Mouse (Mus musculus): ENCODE results near the gene Pcgf5. TPM values are rescaled to one million over a fixed set of nuclear protein-coding genes. Genes with fewer than 3 reads are reported as not detected.

Pcgf5 gene
- polyA plus RNA-seq, 1 experiment from 2014 or later, result 9.4 TPM

DNA sequence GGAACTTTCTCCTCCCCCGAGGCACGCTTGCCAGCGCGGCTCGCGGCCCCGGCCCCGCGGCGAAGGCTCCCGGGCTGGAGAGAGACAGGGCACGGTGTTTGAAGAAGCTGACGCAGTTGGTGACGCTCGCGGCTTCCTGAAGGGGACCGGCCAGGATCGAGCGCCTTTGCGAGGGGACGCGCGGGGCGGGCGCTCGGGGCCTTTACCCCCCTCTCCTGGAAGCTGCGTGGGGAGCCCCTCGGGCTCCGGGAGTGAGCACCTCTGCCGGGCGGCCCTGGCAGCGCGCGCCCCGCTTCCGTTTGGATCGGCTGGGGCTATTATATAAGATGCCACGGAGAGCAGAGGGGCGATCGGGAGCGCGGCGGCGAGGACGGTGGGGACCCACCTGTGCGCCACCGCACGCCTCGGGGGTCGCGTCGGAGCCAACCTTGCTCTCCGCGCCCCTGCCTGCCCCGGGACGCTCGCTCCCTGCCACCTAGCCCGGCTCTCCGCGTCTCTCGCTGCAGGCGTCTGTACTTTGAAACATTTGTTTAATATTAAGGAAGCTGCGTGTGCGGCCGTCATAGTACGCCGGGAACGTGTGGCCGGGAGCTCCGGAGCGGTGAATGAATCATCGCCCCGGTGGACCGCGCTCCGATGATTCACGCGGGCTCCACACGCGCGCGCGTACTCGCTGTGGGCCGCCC lies 835 bp downstream of the Pcgf5 start:
- H3K4me1 ChIP-seq (ENCODE audit: control insufficient read depth, insufficient read depth, low read length), result 0 out of 2 replicates have a peak, but pooled peaks cover 3% of the 10 kb centered on the region
- peak overlapping the region; percentile 73 for H3K4me3 ChIP-seq (ENCODE audit: low read depth, low read length)
- peak; percentile 67 for DNase-seq (ENCODE audit: low spot score)
- peaks cover 39% of the 10 kb centered on the region for H3K27me3 ChIP-seq (ENCODE audit: control insufficient read depth, insufficient read depth, low read length)
- peak overlapping the region; percentile 100 for H3K4me2 ChIP-seq (ENCODE audit: low read depth)
- H3K9me3 ChIP-seq (ENCODE audit: control insufficient read depth, low read length), result no peaks in the 10 kb centered on the region
- H3K27ac ChIP-seq (ENCODE audit: low read depth, low read length), result no peak overlapping the region
- no peaks in the 10 kb centered on the region for H3K36me3 ChIP-seq (ENCODE audit: control insufficient read depth, insufficient read depth, low read length)
- under 1% methylated on average over 59 of the region's 85 CpGs for WGBS
- ATAC-seq (ENCODE audit: insufficient read depth, low FRiP score, low TSS enrichment), result peak; percentile 74
- H3K9ac ChIP-seq (ENCODE audit: low read length), result peak overlapping the region; percentile 45

DNA sequence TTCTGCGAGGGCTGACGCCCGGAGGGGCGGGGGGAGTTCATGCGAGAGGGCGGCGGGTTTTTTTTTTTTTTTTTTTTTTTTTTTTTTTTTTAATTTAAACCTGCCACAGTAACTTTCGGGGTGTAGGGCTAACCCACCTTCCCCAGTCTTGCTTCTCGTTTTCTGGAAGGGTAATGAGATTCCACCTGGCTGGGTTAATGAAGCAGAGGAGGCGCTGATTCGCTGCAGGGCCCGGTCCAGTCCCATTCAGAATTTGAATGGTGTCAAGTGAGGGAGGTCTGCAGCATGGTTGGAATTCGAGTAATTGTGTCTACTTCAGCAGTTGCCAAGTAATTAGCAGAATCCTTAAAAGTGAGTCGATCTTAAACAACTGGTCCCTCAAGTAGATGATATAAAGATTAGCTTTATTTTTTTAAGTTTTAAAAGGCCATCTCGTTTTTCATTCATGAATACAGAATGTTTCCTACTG lies 1.4 kb downstream of the Pcgf5 start:
- peak overlapping the region; percentile 100 for H3K4me2 ChIP-seq (ENCODE audit: low read depth)
- DNase-seq (ENCODE audit: low spot score), result no peak
- peak overlapping the region; percentile 73 for H3K4me3 ChIP-seq (ENCODE audit: low read depth, low read length)
- H3K4me1 ChIP-seq (ENCODE audit: control insufficient read depth, insufficient read depth, low read length), result 0 out of 2 replicates have a peak, but pooled peaks cover 3% of the 10 kb centered on the region
- H3K9me3 ChIP-seq (ENCODE audit: control insufficient read depth, low read length), result no peaks in the 10 kb centered on the region
- no peak for ATAC-seq (ENCODE audit: insufficient read depth, low FRiP score, low TSS enrichment)
- peaks cover 39% of the 10 kb centered on the region for H3K27me3 ChIP-seq (ENCODE audit: control insufficient read depth, insufficient read depth, low read length)
- no peak overlapping the region for H3K27ac ChIP-seq (ENCODE audit: low read depth, low read length)
- 4% methylated on average over 14 of the region's 15 CpGs for whole genome bisulfite sequencing
- H3K36me3 ChIP-seq (ENCODE audit: control insufficient read depth, insufficient read depth, low read length), result no peaks in the 10 kb centered on the region
- H3K9ac ChIP-seq (ENCODE audit: low read length), result no peak overlapping the region

DNA sequence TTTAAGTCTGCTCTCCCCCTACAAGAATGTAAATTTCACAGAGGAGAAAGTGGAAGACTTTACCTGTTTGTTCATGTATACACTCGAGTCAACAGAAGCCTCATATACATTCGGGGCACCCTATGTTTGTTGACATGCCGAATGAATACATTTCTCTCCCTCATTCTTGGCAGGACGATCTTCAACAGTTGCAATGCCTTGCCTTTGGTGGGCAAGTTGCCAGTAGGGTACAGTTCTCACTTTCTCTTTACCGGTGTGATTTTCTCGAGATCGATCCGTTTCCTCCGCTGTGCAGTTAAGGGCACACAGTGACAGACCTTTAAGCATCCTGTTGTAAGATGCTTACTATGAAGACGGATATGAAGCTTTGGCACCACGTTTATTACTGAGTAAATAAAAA lies 2.1 kb downstream of the Pcgf5 start:
- whole genome bisulfite sequencing, result 81% methylated on average over 11 of the region's 11 CpGs
- ATAC-seq (ENCODE audit: insufficient read depth, low FRiP score, low TSS enrichment) (no peak), DNase-seq (ENCODE audit: low spot score) (no peak)
- H3K27me3 ChIP-seq (ENCODE audit: control insufficient read depth, insufficient read depth, low read length), result peaks cover 39% of the 10 kb centered on the region
- no peak overlapping the region for H3K27ac ChIP-seq (ENCODE audit: low read depth, low read length)
- H3K9me3 ChIP-seq (ENCODE audit: control insufficient read depth, low read length), result no peaks in the 10 kb centered on the region
- no peak overlapping the region for H3K4me2 ChIP-seq (ENCODE audit: low read depth)
- no peak overlapping the region for H3K9ac ChIP-seq (ENCODE audit: low read length)
- no peak overlapping the region for H3K4me3 ChIP-seq (ENCODE audit: low read depth, low read length)
- 0 out of 2 replicates have a peak, but pooled peaks cover 3% of the 10 kb centered on the region for H3K4me1 ChIP-seq (ENCODE audit: control insufficient read depth, insufficient read depth, low read length)
- H3K36me3 ChIP-seq (ENCODE audit: control insufficient read depth, insufficient read depth, low read length), result no peaks in the 10 kb centered on the region

DNA sequence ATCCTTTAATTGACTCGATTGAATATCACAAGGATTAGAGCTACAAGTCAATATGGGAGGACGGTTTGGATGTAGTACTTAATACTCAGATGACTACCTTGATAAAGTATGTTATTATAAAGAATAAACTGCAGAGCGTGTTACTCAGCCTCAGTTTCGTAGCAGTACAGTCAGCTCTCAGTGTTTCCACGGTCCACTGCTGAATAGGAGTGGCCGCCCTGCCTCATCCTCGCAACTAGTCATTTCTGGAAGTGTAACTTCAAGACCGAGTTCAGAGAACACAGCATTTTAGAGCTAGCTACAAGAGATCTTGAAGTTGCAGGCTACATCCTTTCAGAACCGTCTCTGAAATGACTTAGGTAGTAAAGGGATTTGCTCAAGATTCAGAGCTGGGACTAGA lies 2.8 kb downstream of the Pcgf5 start:
- no peak for ATAC-seq (ENCODE audit: insufficient read depth, low FRiP score, low TSS enrichment)
- H3K27me3 ChIP-seq (ENCODE audit: control insufficient read depth, insufficient read depth, low read length), result peaks cover 39% of the 10 kb centered on the region

DNA sequence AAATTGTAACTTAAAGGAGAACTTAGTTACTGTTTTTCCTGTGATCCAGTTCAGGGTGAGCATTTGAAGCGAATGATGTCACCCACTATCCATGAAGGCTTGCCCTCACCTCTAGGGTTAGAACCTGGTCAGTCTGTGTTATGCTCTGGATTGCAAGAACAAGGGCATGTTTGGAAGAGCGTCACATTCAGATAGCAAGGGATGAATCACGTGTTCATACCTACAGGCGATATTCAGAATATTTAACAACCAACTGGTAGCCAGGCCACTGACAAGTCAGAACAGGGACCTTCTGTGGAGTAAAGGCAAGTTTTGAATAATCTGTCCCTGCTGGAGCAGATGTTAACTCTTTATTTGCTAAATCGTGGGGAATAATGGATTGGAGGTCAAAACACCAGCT lies 14.4 kb downstream of the Pcgf5 start:
- no peak for ATAC-seq (ENCODE audit: insufficient read depth, low FRiP score, low TSS enrichment)
- Histone ChIP-seq H3K9me3 (ENCODE audit: control insufficient read depth, low read length) (no peaks in the 10 kb centered on the region), H3K27ac (ENCODE audit: low read depth, low read length) (no peak overlapping the region), H3K4me2 (ENCODE audit: low read depth) (no peak overlapping the region), H3K4me3 (ENCODE audit: low read depth, low read length) (no peak overlapping the region), H3K36me3 (ENCODE audit: control insufficient read depth, insufficient read depth, low read length) (no peaks in the 10 kb centered on the region), H3K4me1 (ENCODE audit: control insufficient read depth, insufficient read depth, low read length) (no peaks in the 10 kb centered on the region), H3K27me3 (ENCODE audit: control insufficient read depth, insufficient read depth, low read length) (no peaks in the 10 kb centered on the region), H3K9ac (ENCODE audit: low read length) (no peak overlapping the region)
- 90% methylated on average over 5 of the region's 5 CpGs for WGBS
- no peak for DNase-seq (ENCODE audit: low spot score)

More for the DNA sequence above, 2.8 kb downstream of the Pcgf5 start:
- WGBS, result 94% methylated on average over 9 of the region's 9 CpGs
- no peak for DNase-seq (ENCODE audit: low spot score)
- no peak overlapping the region for H3K4me3 ChIP-seq (ENCODE audit: low read depth, low read length)
- no peak overlapping the region for H3K9ac ChIP-seq (ENCODE audit: low read length)
- no peaks in the 10 kb centered on the region for H3K36me3 ChIP-seq (ENCODE audit: control insufficient read depth, insufficient read depth, low read length)
- no peaks in the 10 kb centered on the region for H3K9me3 ChIP-seq (ENCODE audit: control insufficient read depth, low read length)
- H3K4me2 ChIP-seq (ENCODE audit: low read depth), result no peak overlapping the region
- H3K27ac ChIP-seq (ENCODE audit: low read depth, low read length), result no peak overlapping the region
- 0 out of 2 replicates have a peak, but pooled peaks cover 3% of the 10 kb centered on the region for H3K4me1 ChIP-seq (ENCODE audit: control insufficient read depth, insufficient read depth, low read length)

DNA sequence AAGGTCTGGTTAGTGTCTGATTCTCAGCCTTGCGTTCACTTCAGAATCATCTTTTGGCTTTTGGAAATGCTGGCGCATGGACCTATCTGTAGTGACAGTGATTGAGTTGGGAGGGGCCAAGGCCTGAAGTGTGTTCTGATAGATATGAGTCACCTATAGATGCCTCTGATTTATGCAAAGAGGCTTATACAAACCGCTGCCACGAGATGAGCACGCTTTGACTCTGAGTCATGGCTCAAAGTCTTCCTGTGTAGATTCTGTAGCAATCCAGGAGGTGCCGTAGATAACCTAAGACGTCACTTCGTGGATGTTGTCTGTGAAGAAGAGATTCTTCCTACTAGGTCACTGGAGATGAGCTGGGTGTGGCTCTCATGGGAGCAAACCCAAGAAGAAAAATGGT lies 16.6 kb downstream of the Pcgf5 start:
- no peaks in the 10 kb centered on the region for H3K9me3 ChIP-seq (ENCODE audit: control insufficient read depth, low read length)
- no peak overlapping the region for H3K9ac ChIP-seq (ENCODE audit: low read length)
- no peaks in the 10 kb centered on the region for H3K36me3 ChIP-seq (ENCODE audit: control insufficient read depth, insufficient read depth, low read length)
- H3K4me3 ChIP-seq (ENCODE audit: low read depth, low read length), result no peak overlapping the region
- no peaks in the 10 kb centered on the region for H3K27me3 ChIP-seq (ENCODE audit: control insufficient read depth, insufficient read depth, low read length)
- DNase-seq (ENCODE audit: low spot score) (no peak), ATAC-seq (ENCODE audit: insufficient read depth, low FRiP score, low TSS enrichment) (no peak)
- no peak overlapping the region for H3K4me2 ChIP-seq (ENCODE audit: low read depth)
- WGBS, result 93% methylated on average over 8 of the region's 8 CpGs
- no peaks in the 10 kb centered on the region for H3K4me1 ChIP-seq (ENCODE audit: control insufficient read depth, insufficient read depth, low read length)
- no peak overlapping the region for H3K27ac ChIP-seq (ENCODE audit: low read depth, low read length)

DNA sequence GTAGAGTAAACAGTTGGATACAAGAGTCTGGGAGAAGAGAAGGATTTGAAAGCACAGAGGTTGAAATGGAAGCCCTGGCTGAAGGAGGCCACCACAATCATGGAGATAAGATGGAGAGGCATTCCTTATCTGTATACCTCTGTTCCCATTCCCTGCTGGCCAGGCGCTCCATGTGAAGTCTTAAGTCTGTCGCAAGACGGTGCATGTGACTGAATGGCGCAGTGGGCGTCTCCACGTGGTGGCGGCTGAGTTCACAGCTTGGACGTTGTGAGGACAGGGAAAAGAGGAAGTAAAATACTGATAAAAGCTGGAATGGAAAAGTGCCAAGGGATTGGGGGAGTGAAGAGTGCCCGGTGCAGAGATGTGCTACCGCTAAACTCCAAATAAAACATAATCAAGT lies 23.4 kb downstream of the Pcgf5 start:
- H3K4me3 ChIP-seq (ENCODE audit: low read depth, low read length), result no peak overlapping the region
- H3K4me2 ChIP-seq (ENCODE audit: low read depth), result no peak overlapping the region
- no peaks in the 10 kb centered on the region for H3K4me1 ChIP-seq (ENCODE audit: control insufficient read depth, insufficient read depth, low read length)
- no peaks in the 10 kb centered on the region for H3K27me3 ChIP-seq (ENCODE audit: control insufficient read depth, insufficient read depth, low read length)
- DNase-seq (ENCODE audit: low spot score), result no peak
- WGBS, result 83% methylated on average over 10 of the region's 10 CpGs
- H3K9me3 ChIP-seq (ENCODE audit: control insufficient read depth, low read length), result no peaks in the 10 kb centered on the region
- no peak overlapping the region for H3K27ac ChIP-seq (ENCODE audit: low read depth, low read length)
- ATAC-seq (ENCODE audit: insufficient read depth, low FRiP score, low TSS enrichment), result no peak
- H3K9ac ChIP-seq (ENCODE audit: low read length), result no peak overlapping the region
- no peaks in the 10 kb centered on the region for H3K36me3 ChIP-seq (ENCODE audit: control insufficient read depth, insufficient read depth, low read length)

DNA sequence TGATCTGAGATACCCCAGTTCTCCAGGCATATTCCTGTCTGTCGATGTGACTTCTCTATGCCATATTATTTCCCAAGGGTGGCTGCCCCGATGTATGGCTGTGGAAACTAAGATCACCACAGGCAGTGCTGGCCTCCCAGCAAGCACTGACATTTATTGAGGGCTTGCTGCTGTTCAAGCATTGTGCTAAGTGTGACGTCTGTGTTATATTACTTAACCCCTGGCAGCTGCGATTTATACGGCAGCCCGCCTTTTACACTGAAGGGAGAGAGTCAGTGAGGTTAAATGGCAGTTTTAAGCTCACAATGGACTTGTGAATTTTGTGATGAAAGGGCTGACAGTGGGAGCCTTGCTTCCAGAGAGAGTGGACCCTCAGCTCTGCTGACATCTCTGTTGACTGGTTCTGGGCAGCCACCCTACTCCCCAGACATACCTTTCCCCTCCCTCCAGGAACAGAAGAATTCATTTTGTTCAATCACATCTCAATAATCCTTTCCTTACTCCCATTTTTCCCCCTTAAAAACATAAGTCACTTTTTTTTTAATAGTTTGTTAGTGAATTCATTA lies 25.0 kb downstream of the Pcgf5 start:
- WGBS, result 18% methylated on average over 6 of the region's 6 CpGs
- H3K4me2 ChIP-seq (ENCODE audit: low read depth), result no peak overlapping the region

More for the DNA sequence above, 25.0 kb downstream of the Pcgf5 start:
- Histone ChIP-seq H3K4me1 (ENCODE audit: control insufficient read depth, insufficient read depth, low read length) (no peaks in the 10 kb centered on the region), H3K27ac (ENCODE audit: low read depth, low read length) (no peak overlapping the region), H3K9me3 (ENCODE audit: control insufficient read depth, low read length) (no peaks in the 10 kb centered on the region), H3K27me3 (ENCODE audit: control insufficient read depth, insufficient read depth, low read length) (no peaks in the 10 kb centered on the region), H3K9ac (ENCODE audit: low read length) (no peak overlapping the region), H3K36me3 (ENCODE audit: control insufficient read depth, insufficient read depth, low read length) (no peaks in the 10 kb centered on the region), H3K4me3 (ENCODE audit: low read depth, low read length) (no peak overlapping the region)
- ATAC-seq (ENCODE audit: insufficient read depth, low FRiP score, low TSS enrichment) (peak; percentile 65; the same call in 1 of the 2 replicates), DNase-seq (ENCODE audit: low spot score) (no peak)
